Mouse (Mus musculus): ENCODE results near the gene Zfp386.
A peak's percentile ranks its signal among the peaks of the same experiment; 100 is the strongest.
"Not testable (repeated sequence)": the region's sequence is repeated elsewhere in the genome, so short reads cannot be mapped to it uniquely, and the experiment has no call there.

Zfp386 gene

DNA sequence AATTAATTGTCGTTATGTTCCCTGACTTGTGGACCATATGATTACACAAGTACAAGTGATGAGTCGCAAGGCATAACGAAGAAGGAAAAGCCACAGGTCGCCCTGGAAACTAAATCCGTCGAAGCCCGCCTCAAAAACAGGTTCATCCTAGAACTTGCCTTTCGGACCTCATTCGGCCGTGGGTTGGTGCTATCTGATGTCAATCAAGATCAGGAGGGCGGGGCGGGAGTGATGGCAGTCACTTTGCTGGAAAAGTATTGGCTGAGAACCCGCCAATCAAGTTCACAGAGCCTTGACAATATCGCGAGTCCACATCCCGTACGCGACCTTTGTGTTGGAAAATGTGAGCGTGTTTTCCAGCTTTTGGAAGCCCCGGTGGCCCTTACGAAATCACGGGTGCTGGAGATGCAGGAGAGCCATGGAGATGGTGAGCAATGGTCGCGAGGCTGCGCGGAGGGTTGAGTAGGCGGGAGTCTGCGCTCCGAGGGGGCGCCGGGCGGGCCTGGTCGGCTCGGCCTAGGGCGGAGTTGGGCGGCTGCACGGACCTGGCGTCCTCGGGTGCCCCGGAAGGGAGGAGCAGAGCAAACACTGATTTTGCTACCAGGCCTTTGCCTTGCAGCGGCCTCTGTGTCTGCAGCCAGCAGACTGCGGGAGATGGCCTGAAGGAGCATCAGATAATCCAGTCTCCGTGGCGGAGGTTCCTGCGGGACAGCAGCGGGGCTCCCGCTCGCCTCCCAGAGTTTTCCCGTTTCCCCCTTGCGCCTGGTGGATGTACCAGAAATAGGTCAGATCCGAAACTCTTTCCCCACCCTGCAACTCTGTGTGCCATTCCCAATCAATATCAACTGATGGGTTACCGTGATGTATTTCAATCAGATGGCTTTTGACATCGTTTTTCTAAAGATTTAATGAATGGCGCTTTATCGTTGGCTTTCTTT, at the start of gene Zfp386:
TSS of gene Zfp386 (plus strand) at position 285 of the 938 bp plus-strand sequence.
- peak; percentile 97 for DNase-seq (ENCODE audit: low read depth)

DNA sequence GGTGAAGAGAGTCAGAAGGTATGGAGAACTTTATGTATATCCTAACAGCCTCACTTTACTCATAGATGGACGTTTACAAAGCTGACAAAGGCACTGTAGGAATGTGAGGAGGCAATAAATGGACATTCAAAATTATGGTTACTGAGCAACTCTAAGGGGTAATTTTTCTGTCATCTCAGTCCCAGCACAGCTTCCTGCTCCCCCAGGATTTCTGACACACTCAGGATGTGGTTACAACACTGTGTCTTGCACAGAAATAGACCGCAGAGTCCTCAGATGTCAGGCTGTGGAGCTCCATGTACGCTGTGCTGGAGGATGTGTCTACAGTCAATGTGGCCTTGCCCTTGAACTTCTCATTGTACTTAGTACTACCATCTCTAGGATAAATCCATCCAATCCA, 47.7 kb upstream of the Zfp386 start:
- peak; percentile 50 for DNase-seq (ENCODE audit: low read depth)

DNA sequence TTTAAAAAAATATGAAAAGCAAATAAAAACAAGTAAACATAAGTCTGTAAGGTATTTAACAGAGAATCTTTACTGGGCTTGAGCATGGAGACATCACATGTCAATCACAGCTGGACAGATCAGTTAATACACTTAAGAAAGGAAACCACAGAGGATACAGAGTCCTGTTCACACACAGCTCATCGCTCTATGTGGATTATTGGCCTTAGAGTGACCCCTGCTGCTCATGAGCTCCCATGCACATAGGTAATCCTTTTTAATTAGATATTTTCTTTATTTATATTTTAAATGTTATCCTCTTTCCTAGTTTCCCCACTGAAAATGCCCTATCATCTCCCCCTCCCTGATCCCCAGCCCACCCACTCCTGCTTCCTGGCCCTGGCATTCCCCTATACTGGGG, 44.6 kb upstream of the Zfp386 start:
- not testable (repeated sequence) for DNase-seq (ENCODE audit: low read depth)

DNA sequence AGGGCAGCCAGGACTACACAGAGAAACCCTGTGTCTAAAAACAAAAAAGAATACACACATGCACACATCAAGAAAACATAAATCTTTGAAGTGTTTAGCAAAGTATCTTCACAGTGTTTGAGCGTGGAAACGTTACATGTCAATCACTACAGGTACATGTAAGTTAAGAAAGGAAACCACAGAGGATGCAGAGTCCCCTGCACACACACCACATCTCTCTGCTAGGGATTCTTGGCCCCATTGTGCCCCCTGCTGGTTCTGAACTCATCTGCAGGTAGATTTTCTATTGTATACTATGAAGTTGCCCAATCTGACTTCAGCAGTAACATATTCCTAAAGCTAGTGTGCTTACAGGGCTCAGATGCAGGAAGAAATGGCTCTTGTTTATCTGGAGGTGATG, 36.7 kb upstream of the Zfp386 start:
- peak; percentile 82 for DNase-seq (ENCODE audit: low read depth)

DNA sequence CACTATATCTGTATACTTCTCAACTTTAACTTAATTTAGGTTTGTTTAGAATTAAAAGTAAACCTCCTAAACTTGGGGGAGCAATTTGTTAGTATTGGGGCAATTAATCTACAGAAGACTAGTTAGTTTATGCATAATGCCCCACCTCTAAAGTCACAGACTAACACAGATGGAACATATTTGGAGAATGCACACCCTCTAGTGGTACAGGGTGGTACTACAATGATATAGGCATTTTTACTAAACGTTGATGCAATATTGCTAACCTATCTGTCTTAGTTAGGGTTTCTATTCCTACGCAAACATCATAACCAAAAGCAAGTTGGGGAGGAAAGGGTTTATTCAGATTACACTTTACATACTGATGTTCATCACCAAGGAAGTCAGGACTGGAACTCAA, 19.4 kb upstream of the Zfp386 start:
- DNase-seq (ENCODE audit: low read depth) = peak; percentile 80

DNA sequence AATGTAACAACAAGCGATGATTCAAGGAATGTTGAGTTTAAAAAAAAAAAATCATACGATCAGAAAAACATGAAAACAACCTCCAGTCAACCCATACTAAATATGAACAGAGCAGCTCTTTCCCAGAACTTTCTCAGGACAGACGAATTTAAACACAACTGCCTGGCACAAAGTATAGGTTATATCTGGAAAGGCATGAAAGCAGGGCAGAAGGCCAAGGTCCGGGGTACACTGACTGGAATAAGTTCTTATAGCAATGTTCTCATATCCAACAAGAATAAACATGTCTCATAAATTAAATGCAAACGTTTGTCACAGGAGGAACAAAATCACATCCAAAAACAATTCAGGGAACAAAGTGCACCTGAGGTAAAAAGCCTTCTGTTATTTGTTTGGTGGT, 12.2 kb upstream of the Zfp386 start:
- no peak for DNase-seq (ENCODE audit: low read depth)

DNA sequence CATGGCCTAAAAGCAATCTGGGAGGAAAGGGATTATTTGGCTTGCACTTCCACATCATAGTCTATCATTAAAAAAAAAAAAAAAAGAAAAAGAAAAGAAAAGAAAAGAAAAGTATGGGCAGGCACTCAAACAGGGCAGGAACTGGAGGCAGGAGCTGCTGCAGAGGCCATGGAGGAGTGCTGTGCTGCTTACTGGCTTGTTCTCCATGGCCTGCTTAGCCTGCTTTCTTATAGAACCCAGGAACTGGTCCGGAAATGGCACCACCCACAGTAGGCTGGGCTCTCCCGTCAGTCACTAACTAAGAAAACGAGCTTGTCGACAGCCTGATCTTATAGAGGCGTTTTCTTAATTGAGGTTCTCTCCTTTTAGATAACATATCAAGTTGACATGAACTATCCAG, 2.7 kb upstream of the Zfp386 start:
- DNase-seq (ENCODE audit: low read depth) = no peak

DNA sequence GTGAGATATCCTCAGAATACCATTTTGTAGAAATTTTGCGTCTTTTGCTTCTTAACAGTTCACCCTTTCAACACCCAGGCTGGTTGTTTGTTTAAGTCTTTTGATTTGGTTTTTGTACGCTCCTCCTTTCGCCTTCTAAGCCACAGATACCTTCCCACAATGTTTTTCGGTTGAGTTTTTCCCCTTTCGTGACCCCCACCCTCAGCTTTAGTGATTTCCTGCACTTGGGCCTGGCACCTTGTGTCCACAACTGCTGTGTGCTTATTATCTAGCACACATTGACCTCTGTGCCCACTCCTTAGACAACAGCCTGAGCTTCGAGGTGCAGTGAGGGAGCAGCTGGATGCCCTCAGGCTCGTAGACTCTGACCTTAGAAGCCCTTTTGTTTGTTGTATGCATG, 1.2 kb downstream of the Zfp386 start:
- DNase-seq (ENCODE audit: low read depth) = peak; percentile 50

DNA sequence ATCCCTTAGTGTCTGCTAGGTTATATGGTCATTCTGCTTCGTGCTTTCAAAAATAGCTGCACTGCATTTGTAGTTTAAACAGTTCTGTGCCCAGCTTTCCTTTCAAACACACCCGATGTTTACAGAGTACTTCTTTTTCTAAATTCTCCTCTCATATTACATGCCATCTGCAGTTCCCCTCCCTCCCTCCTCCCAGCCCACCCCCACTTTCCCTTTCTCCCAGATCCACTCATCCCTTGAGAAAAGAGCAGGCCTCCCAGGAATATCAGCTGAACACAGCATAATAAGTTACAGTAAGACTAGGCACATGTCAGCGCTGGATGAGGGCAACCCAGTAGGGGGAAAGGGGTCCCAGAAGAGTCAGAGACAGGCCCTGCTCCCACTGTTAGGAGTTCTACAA, 1.7 kb downstream of the Zfp386 start:
- no peak for DNase-seq (ENCODE audit: low read depth)

DNA sequence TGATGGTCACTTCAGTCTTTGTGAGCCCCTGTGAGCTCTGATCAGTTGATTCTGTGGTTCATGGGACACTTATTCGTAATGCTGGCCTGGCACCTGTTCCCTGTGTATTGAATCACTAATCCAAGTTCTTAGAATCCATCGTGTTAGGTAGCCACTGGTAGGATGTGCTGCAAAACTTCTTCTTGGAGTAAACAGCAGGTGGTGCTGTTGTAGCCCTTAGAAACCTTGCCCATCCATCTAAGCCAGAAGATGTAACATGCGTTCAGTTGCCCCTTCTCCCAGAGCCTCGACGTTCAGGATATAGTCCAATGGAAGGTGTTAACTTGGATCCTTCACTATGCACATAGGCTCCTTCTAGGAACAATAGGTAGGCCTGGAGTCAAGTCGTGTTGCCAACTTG, 2.2 kb downstream of the Zfp386 start:
- peak; percentile 79 for DNase-seq (ENCODE audit: low read depth)

DNA sequence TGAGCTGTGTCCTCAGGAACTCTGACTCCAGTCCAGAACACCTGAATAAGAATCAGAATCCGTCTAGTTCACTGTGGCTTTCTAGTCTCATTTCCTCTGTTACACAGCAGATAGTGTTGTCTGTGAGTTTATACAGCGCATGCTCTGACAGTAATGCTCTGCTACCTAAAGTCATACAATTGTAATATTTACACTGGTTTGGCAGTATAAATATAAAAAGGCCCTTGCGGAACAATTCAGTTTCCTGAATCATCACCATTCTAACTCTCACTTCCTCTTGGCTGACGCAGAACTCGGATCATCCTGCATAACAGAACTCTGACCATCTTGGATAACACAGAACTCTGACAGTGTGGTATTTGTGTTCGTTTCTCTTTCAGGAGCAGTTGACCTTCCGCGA, 6.8 kb downstream of the Zfp386 start:
- no peak for DNase-seq (ENCODE audit: low read depth)

DNA sequence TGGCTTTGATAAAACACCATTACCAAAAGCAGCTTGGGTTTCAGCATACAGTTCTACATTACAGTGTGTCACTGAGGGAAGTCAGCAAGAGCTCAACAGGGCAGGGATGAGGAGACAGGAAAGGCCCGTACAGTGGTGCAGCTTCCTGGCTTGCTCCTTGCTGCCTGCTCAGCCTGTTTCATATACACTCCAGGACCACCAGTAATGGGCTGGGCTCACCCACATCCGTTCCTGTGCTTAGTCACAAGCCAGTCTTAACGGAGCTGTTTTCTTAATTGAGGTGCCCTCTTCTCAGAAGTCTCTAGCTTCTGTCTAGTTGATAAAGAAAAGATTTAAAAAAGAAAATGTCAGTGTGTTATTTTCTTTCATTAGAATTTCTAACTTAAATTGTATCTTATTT, 8.6 kb downstream of the Zfp386 start:
- DNase-seq (ENCODE audit: low read depth) = no peak

DNA sequence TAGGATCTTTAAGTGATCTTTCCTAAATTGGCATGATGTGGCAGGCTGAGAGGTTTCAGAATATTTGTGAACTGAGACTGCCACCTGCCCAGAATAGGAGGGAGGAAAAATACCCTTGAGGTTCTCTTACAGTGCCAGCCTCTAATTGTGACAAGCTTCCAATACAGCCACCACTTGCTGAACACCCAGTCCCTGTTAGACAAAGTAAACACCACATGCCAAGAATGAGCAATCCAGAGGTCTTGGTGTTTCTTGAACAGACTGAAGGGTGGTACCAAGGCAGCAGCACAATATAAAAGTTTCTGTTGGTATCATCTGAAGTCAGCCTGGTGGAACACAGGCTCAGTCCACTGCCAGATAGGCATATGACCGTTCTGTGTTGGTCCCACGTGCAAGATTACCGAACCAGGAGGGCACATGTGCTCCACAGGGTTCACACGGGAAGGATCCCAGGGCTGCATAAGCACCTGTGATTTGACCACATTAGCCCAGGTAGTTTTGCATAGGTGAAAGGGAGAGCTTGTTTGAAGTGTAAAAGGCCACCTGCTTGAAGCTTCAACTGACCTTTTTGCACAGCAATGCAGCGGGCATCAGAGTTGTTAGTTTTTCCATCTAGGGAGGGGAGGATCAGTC, 14.2 kb downstream of the Zfp386 start:
- no peak for DNase-seq (ENCODE audit: low read depth)

DNA sequence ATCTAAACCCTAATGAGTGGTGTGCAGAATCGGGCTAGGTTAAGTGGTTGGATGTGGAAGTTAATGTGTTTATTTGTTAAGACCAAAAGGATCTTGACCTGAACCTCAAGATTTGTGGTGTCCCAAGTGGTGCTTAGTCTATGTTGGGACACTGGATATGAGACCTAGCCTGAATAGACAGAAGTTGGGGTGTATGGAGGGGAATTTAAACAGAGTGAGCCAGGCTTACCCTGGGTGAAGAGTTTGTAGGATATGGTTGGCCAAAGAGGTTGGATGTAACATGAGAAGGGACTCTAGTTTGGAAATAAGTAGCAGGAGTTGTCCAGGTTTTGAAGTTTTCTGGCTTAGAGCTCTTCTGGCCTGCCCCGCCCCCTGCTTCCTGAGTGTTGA, 14.7 kb downstream of the Zfp386 start:
- DNase-seq (ENCODE audit: low read depth) = no peak

DNA sequence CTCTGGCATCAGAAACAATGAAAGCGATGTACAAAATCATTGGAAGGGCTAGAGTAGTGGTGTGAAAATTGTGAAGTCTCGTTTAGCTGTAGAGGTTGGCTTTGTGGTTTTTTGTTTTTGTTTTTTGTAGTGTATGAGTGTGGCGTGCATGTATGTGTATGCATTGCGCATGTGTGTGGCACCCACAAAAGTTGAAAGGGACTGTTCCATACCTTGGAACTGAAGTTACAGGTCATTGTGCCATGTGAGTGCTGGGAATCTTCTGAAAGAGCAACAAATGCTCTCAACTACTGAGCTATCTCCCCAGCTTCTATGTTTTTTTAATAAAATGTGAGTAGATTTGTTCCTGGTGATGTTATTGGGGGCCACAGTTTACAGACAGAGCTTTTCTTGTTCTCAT, 15.5 kb downstream of the Zfp386 start:
- DNase-seq (ENCODE audit: low read depth) = no peak

DNA sequence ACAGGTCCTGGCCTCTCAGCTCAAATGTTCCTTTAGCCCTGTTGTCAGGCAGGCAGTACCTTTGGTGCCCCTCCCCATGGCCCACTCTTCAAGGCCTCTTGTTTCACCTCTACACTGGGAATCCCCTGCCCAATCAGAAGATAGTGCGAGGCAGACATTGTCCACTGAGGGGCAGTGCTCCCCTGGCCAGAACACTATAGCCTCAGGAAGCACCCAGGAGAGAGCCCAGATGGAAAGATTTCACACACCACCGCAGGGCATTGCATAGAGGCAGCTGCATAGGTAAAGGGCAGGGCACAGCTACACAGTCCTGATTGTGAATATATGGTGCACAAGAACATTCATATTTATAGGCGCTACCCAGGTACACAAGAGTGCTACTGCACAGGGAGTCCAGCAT, 23.5 kb downstream of the Zfp386 start:
- DNase-seq (ENCODE audit: low read depth) = no peak

DNA sequence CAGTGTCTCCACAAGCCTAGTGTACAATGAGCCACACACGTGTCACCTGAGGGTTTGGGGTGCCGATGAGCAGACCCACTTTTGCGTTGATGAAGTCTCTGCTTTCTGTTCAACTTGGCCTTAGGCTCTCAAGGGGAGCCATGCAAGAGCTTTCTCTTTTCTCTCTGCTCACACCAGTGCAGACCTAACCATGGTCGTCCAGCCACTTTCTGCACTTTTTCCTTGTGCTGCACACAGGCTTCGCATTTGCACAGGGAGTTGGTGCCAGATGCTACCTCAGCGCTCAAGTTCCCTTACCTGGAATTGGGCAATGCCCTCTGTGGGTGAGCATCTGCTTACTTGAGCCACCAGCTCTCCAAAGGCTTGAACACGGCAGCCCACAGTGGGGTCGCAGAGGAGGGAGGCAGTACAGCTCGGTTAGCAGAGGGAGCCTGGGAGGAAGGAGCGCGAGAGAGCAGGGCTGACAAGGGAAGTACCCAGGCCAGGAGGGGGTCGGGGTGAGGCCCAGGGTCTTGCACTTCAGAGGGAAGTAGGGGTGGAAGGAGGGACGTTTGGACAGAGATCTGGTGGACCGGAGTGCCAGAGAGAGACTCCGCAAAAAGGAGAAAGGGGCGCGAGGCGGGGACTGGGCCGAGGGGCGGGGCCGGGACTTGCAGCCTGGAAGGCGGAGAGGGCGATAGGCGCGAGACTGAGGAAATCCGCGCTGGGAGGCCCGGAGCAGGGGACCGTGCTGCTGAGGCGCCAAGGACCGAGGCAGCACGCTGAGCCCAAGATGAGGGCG, 29.7 kb downstream of the Zfp386 start, which contains the start of gene Vipr2:
TSS of gene Vipr2 (plus strand) at position 653 of the 781 bp plus-strand sequence.
- DNase-seq (ENCODE audit: low read depth) = peak; percentile 41

DNA sequence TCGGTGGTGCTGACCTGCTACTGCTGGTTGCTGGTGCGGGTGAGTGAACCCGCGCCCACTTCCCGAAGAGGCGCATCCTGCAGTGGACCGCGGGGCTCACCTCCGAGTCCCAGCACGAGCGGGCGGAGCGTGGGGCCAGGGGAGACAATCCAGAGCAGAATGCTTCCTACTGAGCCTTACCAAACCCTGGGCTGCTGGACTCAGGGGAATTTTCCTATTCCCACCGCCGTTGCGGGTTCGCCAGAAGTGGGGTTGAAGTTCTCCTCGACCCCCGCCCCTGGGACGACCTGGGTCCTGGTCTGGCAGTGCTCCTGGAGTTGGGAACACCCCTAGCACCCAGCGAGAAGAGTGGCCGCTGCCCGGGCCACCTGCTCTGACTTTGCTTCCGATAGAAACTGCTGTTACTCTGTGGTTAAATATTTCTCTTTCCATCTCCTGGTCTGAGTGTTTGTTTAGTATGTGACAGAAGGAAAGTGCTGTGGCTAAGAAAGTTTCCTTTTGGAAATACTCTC, 30.4 kb downstream of the Zfp386 start:
- DNase-seq (ENCODE audit: low read depth) = no peak

DNA sequence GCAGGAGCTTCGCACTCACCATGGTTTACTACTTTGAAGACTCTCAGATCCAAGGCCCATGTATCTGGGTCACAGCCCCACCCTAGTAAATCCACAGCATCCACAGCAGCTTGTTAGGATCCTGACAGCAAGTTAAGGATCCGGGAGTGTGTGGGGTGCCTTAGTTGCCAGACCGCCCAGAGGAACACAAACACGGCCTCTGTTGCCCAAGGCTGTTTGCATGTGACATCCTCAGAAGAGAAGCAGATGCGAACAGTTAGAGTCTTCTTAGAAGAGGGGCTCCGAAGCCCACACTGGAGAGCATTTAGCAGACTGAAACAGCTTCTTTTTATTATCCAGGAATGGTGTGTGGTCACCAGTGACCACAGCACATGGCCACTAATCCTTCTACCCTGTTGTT, 35.6 kb downstream of the Zfp386 start:
- DNase-seq (ENCODE audit: low read depth) = no peak

DNA sequence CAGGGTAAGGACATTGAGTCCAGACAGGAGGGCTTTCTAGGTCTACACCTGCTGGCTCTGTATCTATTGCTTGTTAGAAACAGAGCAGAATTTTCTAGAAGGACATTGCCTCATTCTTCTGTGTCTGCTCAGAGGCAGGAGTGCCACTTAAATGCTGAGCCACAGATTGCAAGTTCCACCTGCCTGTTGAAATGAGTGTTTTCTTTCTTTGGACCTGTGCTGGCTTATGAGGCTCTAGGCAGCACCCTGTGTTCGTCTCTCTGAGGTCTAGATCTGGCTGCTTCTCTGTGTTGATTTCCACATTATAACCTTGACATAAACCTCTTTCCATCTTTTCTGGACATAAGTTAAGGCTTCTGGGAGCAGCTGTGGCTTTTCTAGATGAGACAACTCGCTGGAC, 36.8 kb downstream of the Zfp386 start:
- no peak for DNase-seq (ENCODE audit: low read depth)

DNA sequence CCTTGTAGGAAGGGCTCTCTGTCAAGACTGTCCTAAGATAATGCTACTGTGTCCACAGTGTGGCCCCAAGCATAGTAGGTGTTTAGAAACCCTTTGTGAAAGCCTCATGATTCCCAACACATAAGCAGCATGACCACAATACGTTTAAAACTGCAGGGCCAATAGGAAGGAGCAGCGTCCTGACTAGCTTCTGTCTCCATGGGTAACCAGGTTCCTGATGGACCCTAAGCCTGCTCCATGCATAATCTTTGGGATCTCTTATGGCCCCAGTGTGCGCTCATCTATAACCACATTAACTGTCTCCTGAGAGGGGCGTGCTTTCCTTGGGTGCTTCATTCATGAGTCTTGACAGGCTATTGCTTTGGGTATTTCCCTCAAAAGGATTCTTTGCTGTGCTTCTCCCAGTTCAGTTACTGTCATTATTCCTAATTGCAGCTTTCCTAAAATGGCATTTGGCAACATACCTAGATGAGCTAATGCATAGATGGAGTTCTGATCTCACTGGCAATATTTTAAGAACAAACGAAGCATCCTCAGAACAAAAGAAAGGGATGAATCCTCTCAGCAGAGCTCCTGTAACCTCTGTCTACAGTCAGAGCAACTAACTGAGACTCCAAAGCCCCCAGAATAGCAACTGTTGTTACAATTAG, 39.6 kb downstream of the Zfp386 start:
- DNase-seq (ENCODE audit: low read depth) = no peak

DNA sequence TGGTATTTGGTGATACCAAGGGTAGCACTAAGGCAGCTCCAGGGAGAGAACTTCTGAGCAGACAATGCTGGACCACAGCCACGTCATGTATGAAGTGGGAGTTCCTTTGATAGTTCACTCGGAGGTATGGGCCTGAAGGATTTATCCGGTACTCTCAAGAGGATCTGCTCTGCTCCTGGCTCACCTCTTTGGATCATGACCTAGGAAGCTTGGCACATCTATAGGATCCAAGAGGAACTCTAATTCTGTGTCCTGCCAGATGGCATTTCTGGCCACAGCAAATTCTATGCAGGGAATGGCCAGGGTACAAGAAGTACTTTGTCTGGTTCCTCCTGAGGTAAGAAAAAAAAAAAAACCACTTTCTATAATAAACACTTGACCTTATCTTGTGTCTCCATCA, 42.3 kb downstream of the Zfp386 start:
- no peak for DNase-seq (ENCODE audit: low read depth)
